Mouse (Mus musculus): ENCODE measurements around the gene Parl. TPM values are rescaled to one million over a fixed set of nuclear protein-coding genes. Genes with fewer than 3 reads are reported as not detected.

The Parl gene
- total and polyA plus RNA-seq, 2 experiments from 2014 or later: 78.2 to 86.9 TPM

GRCm38 (mm10) chr16:20272994-20273393, 29.2 kb downstream of the Parl start:
- H3K27ac ChIP-seq: no peak overlapping the region
- no peak overlapping the region for H3K9ac ChIP-seq (replicated peaks; ENCODE audit: low read length)
- H3K36me3 ChIP-seq (ENCODE audit: insufficient read depth, low read length): 0 out of 2 replicates have a peak, but pooled peaks cover 2% of the 10 kb centered on the region
- H3K4me3 ChIP-seq (ENCODE audit: low read length): no peak overlapping the region
- no peak for TF ChIP-seq CTCF (IDR thresholded peaks at IDR 0.05; ENCODE audit: low read depth)
- H3K4me1 ChIP-seq (ENCODE audit: insufficient read depth, low read length): no peaks in the 10 kb centered on the region
- 49% methylated on average over 3 of the region's 3 CpGs for WGBS
- H3K4me2 ChIP-seq (ENCODE audit: low read depth, low read length): no peak overlapping the region
- H3K9me3 ChIP-seq (ENCODE audit: low read length): no peaks in the 10 kb centered on the region
- no peak for ATAC-seq
- no peaks in the 10 kb centered on the region for H3K27me3 ChIP-seq (ENCODE audit: insufficient read depth, low read length)
- no peak for DNase-seq (ENCODE audit: low spot score)

- H3K4me2 ChIP-seq (ENCODE audit: low read depth, low read length): no peak overlapping the region
- ATAC-seq (no peak), DNase-seq (ENCODE audit: low spot score) (no peak)
- H3K9me3 ChIP-seq (ENCODE audit: low read length): no peaks in the 10 kb centered on the region
- H3K4me1 ChIP-seq (ENCODE audit: insufficient read depth, low read length): no peaks in the 10 kb centered on the region
- H3K36me3 ChIP-seq (ENCODE audit: insufficient read depth, low read length): no peaks in the 10 kb centered on the region
- no peak overlapping the region for H3K4me3 ChIP-seq (ENCODE audit: low read length)
- no peaks in the 10 kb centered on the region for H3K27me3 ChIP-seq (ENCODE audit: insufficient read depth, low read length)
- H3K9ac ChIP-seq (replicated peaks; ENCODE audit: low read length): no peak overlapping the region
- no peak overlapping the region for H3K27ac ChIP-seq
- 85% methylated on average over 4 of the region's 4 CpGs for WGBS
- TF ChIP-seq CTCF (IDR thresholded peaks at IDR 0.05; ENCODE audit: low read depth): no peak
Observed at GRCm38 (mm10) chr16:20271339-20271738, 30.8 kb downstream of the Parl start.

- Histone ChIP-seq H3K36me3 (ENCODE audit: insufficient read depth, low read length) (no peaks in the 10 kb centered on the region), H3K9ac (replicated peaks; ENCODE audit: low read length) (no peak overlapping the region), H3K4me2 (ENCODE audit: low read depth, low read length) (no peak overlapping the region), H3K4me3 (ENCODE audit: low read length) (no peak overlapping the region), H3K9me3 (ENCODE audit: low read length) (no peaks in the 10 kb centered on the region), H3K27me3 (ENCODE audit: insufficient read depth, low read length) (no peaks in the 10 kb centered on the region), H3K4me1 (ENCODE audit: insufficient read depth, low read length) (no peaks in the 10 kb centered on the region), H3K27ac (no peak overlapping the region)
- no peak for ATAC-seq
- WGBS: 86% methylated on average over 7 of the region's 7 CpGs
- DNase-seq (ENCODE audit: low spot score): no peak
- TF ChIP-seq CTCF (IDR thresholded peaks at IDR 0.05; ENCODE audit: low read depth): no peak
Observed at GRCm38 (mm10) chr16:20265089-20265488, 37.1 kb downstream of the Parl start.

- no peaks in the 10 kb centered on the region for H3K27me3 ChIP-seq (ENCODE audit: insufficient read depth, low read length)
- no peak overlapping the region for H3K4me2 ChIP-seq (ENCODE audit: low read depth, low read length)
- WGBS: 72% methylated on average over 5 of the region's 5 CpGs
- H3K36me3 ChIP-seq (ENCODE audit: insufficient read depth, low read length): no peaks in the 10 kb centered on the region
- no peak overlapping the region for H3K9ac ChIP-seq (replicated peaks; ENCODE audit: low read length)
- no peak overlapping the region for H3K4me3 ChIP-seq (ENCODE audit: low read length)
- no peak for ATAC-seq
- H3K4me1 ChIP-seq (ENCODE audit: insufficient read depth, low read length): no peaks in the 10 kb centered on the region
- no peaks in the 10 kb centered on the region for H3K9me3 ChIP-seq (ENCODE audit: low read length)
- no peak for TF ChIP-seq CTCF (IDR thresholded peaks at IDR 0.05; ENCODE audit: low read depth)
- DNase-seq (ENCODE audit: low spot score): no peak
- H3K27ac ChIP-seq: no peak overlapping the region
Observed at GRCm38 (mm10) chr16:20257926-20258325, 44.3 kb downstream of the Parl start.

- 86% methylated on average over 9 of the region's 9 CpGs for WGBS
- H3K9ac ChIP-seq (replicated peaks; ENCODE audit: low read length): no peak overlapping the region
- no peak overlapping the region for H3K27ac ChIP-seq
- no peaks in the 10 kb centered on the region for H3K9me3 ChIP-seq (ENCODE audit: low read length)
- ATAC-seq: no peak
- H3K27me3 ChIP-seq (ENCODE audit: insufficient read depth, low read length): no peaks in the 10 kb centered on the region
- no peak overlapping the region for H3K4me3 ChIP-seq (ENCODE audit: low read length)
- H3K4me2 ChIP-seq (ENCODE audit: low read depth, low read length): no peak overlapping the region
- H3K4me1 ChIP-seq (ENCODE audit: insufficient read depth, low read length): no peaks in the 10 kb centered on the region
- no peaks in the 10 kb centered on the region for H3K36me3 ChIP-seq (ENCODE audit: insufficient read depth, low read length)
- no peak for DNase-seq (ENCODE audit: low spot score)
- TF ChIP-seq CTCF (IDR thresholded peaks at IDR 0.05; ENCODE audit: low read depth): no peak
Observed at GRCm38 (mm10) chr16:20248442-20249174, 53.6 kb downstream of the Parl start.

GRCm38 (mm10) chr16:20247103-20247502, 55.1 kb downstream of the Parl start:
- no peaks in the 10 kb centered on the region for H3K36me3 ChIP-seq (ENCODE audit: insufficient read depth, low read length)
- no peak for TF ChIP-seq CTCF (IDR thresholded peaks at IDR 0.05; ENCODE audit: low read depth)

More at GRCm38 (mm10) chr16:20247103-20247502, 55.1 kb downstream of the Parl start:
- Histone ChIP-seq H3K9ac (replicated peaks; ENCODE audit: low read length) (no peak overlapping the region), H3K4me2 (ENCODE audit: low read depth, low read length) (no peak overlapping the region), H3K4me3 (ENCODE audit: low read length) (no peak overlapping the region), H3K27me3 (ENCODE audit: insufficient read depth, low read length) (no peaks in the 10 kb centered on the region), H3K9me3 (ENCODE audit: low read length) (no peaks in the 10 kb centered on the region), H3K4me1 (ENCODE audit: insufficient read depth, low read length) (no peaks in the 10 kb centered on the region), H3K27ac (no peak overlapping the region)
- DNase-seq (ENCODE audit: low spot score) (no peak), ATAC-seq (no peak)

All from hindbrain, postnatal 0 days (tissue).